Mouse (Mus musculus): Measurements from ENCODE around the gene Chrnb4.

Gene Chrnb4

GRCm38 (mm10) chr9:55048211-55048880 is at the start of gene Chrnb4:
Gene Chrnb4 (minus strand): TSS chr9:55048779.
- DNase-seq (ENCODE audit: low spot score) = no peak

GRCm38 (mm10) chr9:55096870-55097269 is 48.3 kb upstream of the Chrnb4 start:
- no peak for DNase-seq (ENCODE audit: low spot score)

- DNase-seq (ENCODE audit: low spot score) = no peak
Measured at GRCm38 (mm10) chr9:55096033-55096432, 47.5 kb upstream of the Chrnb4 start.

- no peak for DNase-seq (ENCODE audit: low spot score)
Measured at GRCm38 (mm10) chr9:55090141-55090540, 41.6 kb upstream of the Chrnb4 start.

GRCm38 (mm10) chr9:55089226-55089625 is 40.6 kb upstream of the Chrnb4 start:
- no peak for DNase-seq (ENCODE audit: low spot score)

GRCm38 (mm10) chr9:55083154-55083913 is 34.8 kb upstream of the Chrnb4 start:
- no peak for DNase-seq (ENCODE audit: low spot score)

- DNase-seq (ENCODE audit: low spot score) = no peak
Measured at GRCm38 (mm10) chr9:55067965-55068265, 19.3 kb upstream of the Chrnb4 start.

- DNase-seq (ENCODE audit: low spot score) = no peak
Measured at GRCm38 (mm10) chr9:55067260-55067964, 18.8 kb upstream of the Chrnb4 start.

GRCm38 (mm10) chr9:55065241-55065640 is 16.7 kb upstream of the Chrnb4 start:
- DNase-seq (ENCODE audit: low spot score) = no peak

- no peak for DNase-seq (ENCODE audit: low spot score)
Measured at GRCm38 (mm10) chr9:55058067-55058466, 9.5 kb upstream of the Chrnb4 start.

GRCm38 (mm10) chr9:55055386-55055930 is 6.9 kb upstream of the Chrnb4 start:
- DNase-seq (ENCODE audit: low spot score) = no peak

- no peak for DNase-seq (ENCODE audit: low spot score)
Measured at GRCm38 (mm10) chr9:55046764-55047163, 1.8 kb downstream of the Chrnb4 start.

GRCm38 (mm10) chr9:55045001-55045400 is 3.6 kb downstream of the Chrnb4 start:
- no peak for DNase-seq (ENCODE audit: low spot score)

- DNase-seq (ENCODE audit: low spot score) = no peak
Measured at GRCm38 (mm10) chr9:55043688-55044087, 4.9 kb downstream of the Chrnb4 start.

GRCm38 (mm10) chr9:55041389-55041788 is 7.2 kb downstream of the Chrnb4 start:
- DNase-seq (ENCODE audit: low spot score) = no peak

- DNase-seq (ENCODE audit: low spot score) = no peak
Measured at GRCm38 (mm10) chr9:55039983-55040382, 8.6 kb downstream of the Chrnb4 start.

- DNase-seq (ENCODE audit: low spot score) = no peak
Measured at GRCm38 (mm10) chr9:55038948-55039347, 9.6 kb downstream of the Chrnb4 start.

- no peak for DNase-seq (ENCODE audit: low spot score)
Measured at GRCm38 (mm10) chr9:55031435-55032167, 17.0 kb downstream of the Chrnb4 start.

- no peak for DNase-seq (ENCODE audit: low spot score)
Measured at GRCm38 (mm10) chr9:55026275-55026663, 22.3 kb downstream of the Chrnb4 start, which contains the start of gene Chrna3. Gene Chrna3 (minus strand): TSS chr9:55026562.

- DNase-seq (ENCODE audit: low spot score) = no peak
Measured at GRCm38 (mm10) chr9:55025534-55026274, 22.9 kb downstream of the Chrnb4 start.

GRCm38 (mm10) chr9:55023902-55024583 is 24.5 kb downstream of the Chrnb4 start:
- DNase-seq (ENCODE audit: low spot score) = peak; percentile 83

All from layer of hippocampus, adult 11-12 months (tissue).